Mouse (Mus musculus): Measurements from ENCODE around the gene Elovl3. TPM values are rescaled to one million over a fixed set of nuclear protein-coding genes. Genes with fewer than 3 reads are reported as not detected.
A peak's percentile ranks its signal among the peaks of the same experiment; 100 is the strongest.
"Not testable (repeated sequence)": the region's sequence is repeated elsewhere in the genome, so short reads cannot be mapped to it uniquely, and the experiment has no call there.

Elovl3 gene
- polyA plus RNA-seq, 1 experiment from 2014 or later = not detected

DNA sequence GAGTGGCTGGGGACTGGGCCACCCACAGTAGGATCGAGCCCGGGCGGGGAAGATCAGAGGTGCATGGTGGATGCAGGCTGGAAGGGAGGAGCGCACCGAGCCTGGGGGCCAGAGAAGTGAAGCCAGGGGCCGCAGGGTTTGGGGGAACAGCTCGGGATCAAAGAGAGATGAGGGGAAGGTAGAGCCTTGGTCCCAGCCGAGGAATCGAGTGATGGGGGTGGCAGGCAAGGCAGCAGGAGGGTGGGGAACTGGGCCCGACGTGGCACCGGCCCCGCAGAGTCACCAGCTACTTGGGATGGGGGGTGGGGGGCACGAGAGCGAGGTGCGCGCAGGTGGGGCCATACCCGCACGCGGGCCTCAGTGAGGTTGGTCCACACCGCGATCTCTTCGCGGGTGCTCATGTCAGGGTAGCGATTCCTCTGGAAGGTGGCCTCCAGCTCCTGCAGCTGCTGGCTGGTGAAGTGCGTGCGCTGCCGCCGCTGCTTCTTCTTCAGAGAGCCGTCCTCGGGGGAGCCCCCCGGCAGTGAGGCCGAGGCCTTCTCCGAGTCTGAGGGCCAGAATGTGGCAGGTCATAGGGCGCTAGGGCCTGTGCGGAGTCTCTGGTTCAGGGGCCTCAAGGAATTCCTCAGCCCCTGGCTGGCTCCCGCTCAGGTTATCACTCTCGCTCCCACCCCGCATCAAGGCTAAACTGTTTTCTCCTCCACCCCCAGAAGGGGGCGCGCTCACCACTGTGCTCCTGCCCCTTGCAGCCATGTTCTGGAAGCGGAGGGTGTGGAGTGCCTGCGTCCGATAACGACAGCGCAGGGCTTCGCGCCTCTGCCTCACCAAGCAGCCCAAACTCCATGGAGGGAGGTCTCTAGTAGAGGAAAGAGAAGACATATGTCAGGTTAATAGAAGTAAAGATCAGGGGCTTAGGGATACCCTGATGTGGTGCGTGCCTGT, 5.2 kb downstream of the Elovl3 start:
- Histone ChIP-seq H3K4me3 (replicated peaks) (peak overlapping the region; percentile 56), H3K4me1 (peaks cover 35% of the 10 kb centered on the region), H3K4me2 (peak overlapping the region; percentile 95), H3K27ac (no peak overlapping the region), H3K9me3 (replicated peaks) (no peaks in the 10 kb centered on the region), H3K27me3 (peaks cover 97% of the 10 kb centered on the region), H3K9ac (peak overlapping the region; percentile 33), H3K36me3 (no peaks in the 10 kb centered on the region)
- ATAC-seq (replicated peaks; ENCODE audit: low FRiP score) = peak; percentile 24; the same call in 1 of the 2 replicates
- WGBS = 2% methylated on average over 49 of the region's 49 CpGs

DNA sequence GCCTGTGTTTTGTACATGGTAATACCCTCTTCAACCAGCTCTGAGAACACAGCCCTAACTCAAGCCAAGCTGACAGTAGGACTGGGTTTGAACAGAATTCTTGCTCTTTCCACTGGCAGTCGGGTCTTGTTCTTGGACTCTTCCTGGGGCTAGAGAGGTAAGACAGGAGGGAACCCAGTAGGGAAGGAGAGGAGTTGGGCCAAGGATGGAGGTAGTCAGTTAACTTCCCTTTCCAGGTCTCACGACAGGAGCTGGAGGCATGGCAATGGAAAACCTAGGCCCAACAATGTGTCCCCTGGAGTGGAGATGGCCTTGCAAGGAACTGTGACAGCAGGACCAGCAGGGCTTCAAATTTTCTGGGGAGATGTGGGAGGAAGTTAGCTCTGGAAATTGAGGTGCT, 8.6 kb downstream of the Elovl3 start:
- WGBS = 67% methylated on average over 2 of the region's 2 CpGs
- no peak for ATAC-seq (replicated peaks; ENCODE audit: low FRiP score)
- H3K9me3 ChIP-seq (replicated peaks) = no peaks in the 10 kb centered on the region
- H3K4me1 ChIP-seq = peaks cover 32% of the 10 kb centered on the region
- H3K9ac ChIP-seq = no peak overlapping the region
- no peak overlapping the region for H3K27ac ChIP-seq
- peaks cover 98% of the 10 kb centered on the region for H3K27me3 ChIP-seq
- H3K36me3 ChIP-seq = no peaks in the 10 kb centered on the region
- no peak overlapping the region for H3K4me2 ChIP-seq
- no peak overlapping the region for H3K4me3 ChIP-seq (replicated peaks)

DNA sequence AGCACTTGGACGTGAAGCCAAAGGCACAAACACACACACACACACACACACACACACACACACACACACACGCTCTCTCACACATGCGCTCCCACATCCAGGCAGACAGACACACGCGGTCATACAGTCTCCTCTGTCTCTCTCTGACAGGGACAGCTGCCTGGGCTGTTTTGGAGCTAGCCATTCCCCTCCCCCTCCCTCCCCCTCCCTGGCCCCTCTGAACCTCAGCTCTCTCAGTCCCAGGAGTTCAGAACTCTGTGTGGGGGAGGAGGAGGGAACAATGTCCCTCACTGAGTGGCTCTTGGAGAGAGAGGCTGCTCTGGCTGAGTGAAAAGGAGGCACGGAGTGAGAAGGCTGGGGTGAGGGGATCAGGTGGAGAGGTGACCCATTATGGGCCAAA, 9.4 kb downstream of the Elovl3 start:
- Histone ChIP-seq H3K4me2 (0 out of 2 replicates have a peak overlapping the region, but pooled peaks have one; percentile 12), H3K9ac (no peak overlapping the region), H3K36me3 (no peaks in the 10 kb centered on the region), H3K4me1 (peaks cover 24% of the 10 kb centered on the region), H3K27ac (no peak overlapping the region), H3K27me3 (peaks cover 98% of the 10 kb centered on the region), H3K9me3 (replicated peaks) (no peaks in the 10 kb centered on the region), H3K4me3 (replicated peaks) (no peak overlapping the region)
- peak; percentile 57; the same call in 1 of the 2 replicates for ATAC-seq (replicated peaks; ENCODE audit: low FRiP score)
- 21% methylated on average over 6 of the region's 6 CpGs for WGBS

DNA sequence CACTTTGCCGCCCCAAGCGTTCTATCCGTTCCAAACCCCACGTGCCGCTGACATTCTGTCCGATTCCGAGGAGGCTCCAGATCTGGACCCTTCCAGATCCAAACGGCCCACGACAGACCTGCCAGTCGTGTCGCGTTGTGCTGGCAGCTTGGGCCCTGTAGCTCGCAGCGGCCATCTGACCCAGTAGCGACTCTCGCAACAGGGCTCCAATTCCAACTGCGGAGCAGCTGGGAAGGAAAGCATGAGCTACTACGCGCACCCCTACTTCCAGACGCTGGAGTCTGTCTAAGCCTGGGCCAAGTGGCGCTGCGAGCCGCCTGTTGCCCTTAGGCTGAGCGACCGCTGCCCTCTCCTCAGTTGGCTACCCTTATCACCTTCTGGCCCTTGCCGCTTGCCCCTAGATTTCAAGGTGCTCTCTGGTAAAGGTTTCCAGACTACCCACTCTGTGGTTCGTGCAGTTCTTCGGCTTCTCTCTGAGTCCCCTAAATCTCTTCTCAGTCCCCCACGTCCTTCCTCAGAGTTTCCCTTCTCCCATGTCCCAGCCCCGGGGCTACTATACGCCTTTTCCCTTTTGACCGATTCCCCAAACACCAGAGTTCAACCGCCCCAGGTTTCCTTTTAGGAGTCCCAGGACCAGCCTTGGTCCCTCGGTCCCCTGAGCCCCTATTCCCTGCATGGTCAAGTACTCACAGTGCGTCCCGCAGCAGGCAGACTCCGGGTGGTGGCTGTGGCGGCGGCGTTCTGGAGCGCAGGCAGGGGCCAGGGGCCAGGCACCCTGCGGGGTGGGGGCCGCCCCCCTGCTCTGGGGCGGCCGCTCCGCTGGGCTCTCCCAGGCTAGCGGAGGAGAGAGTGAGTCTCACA, 16.0 kb downstream of the Elovl3 start, which contains the start of gene Pitx3:
Gene Pitx3 (minus strand): TSS at position 816 of the 861 bp plus-strand sequence.
- ATAC-seq (replicated peaks; ENCODE audit: low FRiP score) = no peak; the same call in 1 of the 2 replicates
- H3K4me2 ChIP-seq = peak within 1 kb of the TSS; percentile 88
- WGBS = under 1% methylated on average over 47 of the region's 47 CpGs
- no peaks in the 10 kb centered on the region for H3K36me3 ChIP-seq
- H3K27ac ChIP-seq = no peak within 1 kb of the TSS
- H3K4me1 ChIP-seq = peaks cover 20% of the 10 kb centered on the region
- H3K4me3 ChIP-seq (replicated peaks) = peak within 1 kb of the TSS; percentile 56
- peaks cover 84% of the 10 kb centered on the region for H3K27me3 ChIP-seq
- H3K9me3 ChIP-seq (replicated peaks) = no peaks in the 10 kb centered on the region
- H3K9ac ChIP-seq = 0 out of 2 replicates have a peak within 1 kb of the TSS, but pooled peaks have one; percentile 7

DNA sequence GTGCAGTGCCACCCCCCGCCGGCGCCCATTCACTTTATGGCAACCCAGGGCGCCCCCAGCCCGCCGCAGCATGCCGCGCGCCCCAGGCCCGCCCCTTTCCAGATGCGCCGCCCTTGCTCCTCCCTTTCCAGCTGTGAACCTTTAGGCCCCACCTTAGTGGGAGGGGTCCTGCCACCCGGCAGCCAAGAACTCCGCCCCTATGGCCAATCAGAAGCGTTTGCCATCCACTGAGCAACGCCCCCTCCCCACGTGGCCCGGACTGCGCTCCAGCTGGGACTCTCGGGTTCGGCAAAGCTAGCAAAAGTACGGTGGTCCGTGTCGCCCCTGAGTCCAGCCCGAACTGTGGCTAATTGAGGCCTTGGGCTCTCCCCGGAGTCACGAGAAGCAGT, 16.7 kb downstream of the Elovl3 start:
- 2% methylated on average over 27 of the region's 27 CpGs for WGBS
- peak overlapping the region; percentile 88 for H3K4me2 ChIP-seq
- peak; percentile 78 for ATAC-seq (replicated peaks; ENCODE audit: low FRiP score)
- peaks cover 78% of the 10 kb centered on the region for H3K27me3 ChIP-seq
- no peak overlapping the region for H3K27ac ChIP-seq
- no peaks in the 10 kb centered on the region for H3K36me3 ChIP-seq
- H3K9ac ChIP-seq = 0 out of 2 replicates have a peak overlapping the region, but pooled peaks have one; percentile 7
- H3K9me3 ChIP-seq (replicated peaks) = no peaks in the 10 kb centered on the region
- H3K4me3 ChIP-seq (replicated peaks) = peak overlapping the region; percentile 56
- peaks cover 25% of the 10 kb centered on the region for H3K4me1 ChIP-seq

DNA sequence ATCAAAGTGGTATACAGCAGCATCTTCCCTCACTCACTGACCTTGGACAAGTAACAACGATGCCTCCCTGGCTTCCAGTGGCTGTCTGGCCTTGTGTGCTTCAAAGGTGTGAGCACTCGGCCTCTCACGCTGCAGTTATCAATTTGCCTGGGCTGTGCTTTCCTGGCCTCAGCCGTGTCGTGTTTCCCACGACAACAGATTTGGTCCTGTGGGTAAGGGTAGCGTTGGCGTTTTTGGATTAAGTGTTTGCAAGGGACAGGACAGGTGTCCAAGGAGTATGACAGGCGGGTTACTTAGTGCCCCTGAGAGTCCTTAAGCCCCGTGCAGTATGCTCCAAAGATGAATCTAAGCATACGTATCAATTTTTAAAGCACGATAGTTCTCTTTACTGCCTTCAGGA, 17.4 kb downstream of the Elovl3 start:
- Histone ChIP-seq H3K36me3 (no peaks in the 10 kb centered on the region), H3K9ac (no peak overlapping the region), H3K4me1 (peaks cover 32% of the 10 kb centered on the region), H3K9me3 (replicated peaks) (no peaks in the 10 kb centered on the region), H3K27ac (no peak overlapping the region), H3K4me3 (replicated peaks) (peak overlapping the region; percentile 56), H3K4me2 (peak overlapping the region; percentile 88), H3K27me3 (peaks cover 70% of the 10 kb centered on the region)
- ATAC-seq (replicated peaks; ENCODE audit: low FRiP score) = no peak
- 27% methylated on average over 12 of the region's 12 CpGs for WGBS

DNA sequence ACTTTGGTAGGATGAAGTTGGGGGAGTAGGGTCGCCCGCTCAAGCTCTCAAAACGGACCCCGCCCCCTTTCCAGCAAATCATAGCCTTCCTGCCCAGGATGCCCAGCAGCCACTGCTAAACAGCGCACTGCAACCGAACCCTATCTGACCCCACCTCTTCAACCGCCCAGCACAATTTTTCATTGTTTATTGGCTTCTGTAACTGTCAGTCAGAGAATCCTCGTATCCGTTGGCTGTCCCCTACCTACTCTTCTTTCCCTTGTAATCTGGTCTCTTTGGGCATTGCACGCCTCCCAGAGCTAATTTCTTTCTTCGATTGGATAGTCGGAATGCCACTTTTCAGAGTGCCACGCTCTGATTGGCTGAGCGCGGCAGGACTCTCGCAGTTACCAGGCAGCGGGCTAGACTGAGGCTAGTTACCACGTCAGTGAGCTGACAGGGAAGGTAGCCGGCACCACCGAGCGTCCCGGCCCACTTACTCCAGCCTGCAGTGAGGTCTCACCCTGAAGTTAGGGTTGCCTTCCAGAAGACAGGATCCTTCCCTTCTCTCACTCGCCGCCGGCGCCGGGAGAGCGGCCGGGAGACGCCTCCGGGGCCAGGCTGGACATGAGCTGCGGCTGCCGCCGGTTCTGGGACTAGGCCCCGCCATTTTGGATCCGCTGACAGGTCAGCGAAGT, 20.6 kb downstream of the Elovl3 start, which contains the start of gene Gbf1:
Gene Gbf1 (plus strand): TSS at position 383 of the 677 bp plus-strand sequence.
- Histone ChIP-seq H3K27me3 (peaks cover 39% of the 10 kb centered on the region), H3K4me3 (replicated peaks) (peak within 1 kb of the TSS; percentile 88), H3K4me2 (peak within 1 kb of the TSS; percentile 83), H3K27ac (peak within 1 kb of the TSS; percentile 41; the same call in 1 of the 2 replicates), H3K4me1 (peaks cover 35% of the 10 kb centered on the region), H3K9ac (peak within 1 kb of the TSS; percentile 65), H3K36me3 (no peaks in the 10 kb centered on the region), H3K9me3 (replicated peaks) (no peaks in the 10 kb centered on the region)
- ATAC-seq (replicated peaks; ENCODE audit: low FRiP score) = peak; percentile 98
- WGBS = under 1% methylated on average over 37 of the region's 37 CpGs

DNA sequence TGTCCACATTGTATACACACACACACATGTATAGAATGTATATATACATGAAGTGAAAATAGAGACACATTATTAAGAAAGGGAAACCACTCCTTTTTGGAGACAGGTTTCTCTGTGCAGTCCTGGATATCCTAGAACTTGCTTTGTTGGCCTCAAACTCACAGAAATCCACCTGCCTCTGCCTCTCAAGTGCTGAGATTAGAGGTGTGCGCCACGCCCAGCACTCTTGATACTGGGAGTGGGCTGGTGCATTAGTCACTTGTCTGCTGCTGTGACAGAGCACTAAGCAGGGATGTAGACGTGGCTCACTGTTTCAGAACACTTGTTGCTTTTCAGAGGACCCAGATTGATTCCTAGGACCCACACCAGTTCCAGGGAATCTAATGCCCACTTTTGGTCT, 34.3 kb downstream of the Elovl3 start:
- no peaks in the 10 kb centered on the region for H3K27me3 ChIP-seq
- no peak overlapping the region for H3K9ac ChIP-seq
- no peaks in the 10 kb centered on the region for H3K4me1 ChIP-seq
- 92% methylated on average over 3 of the region's 3 CpGs for WGBS
- no peak for ATAC-seq (replicated peaks; ENCODE audit: low FRiP score)
- no peak overlapping the region for H3K4me3 ChIP-seq (replicated peaks)
- no peak overlapping the region for H3K4me2 ChIP-seq
- no peaks in the 10 kb centered on the region for H3K9me3 ChIP-seq (replicated peaks)
- H3K36me3 ChIP-seq = peaks cover 51% of the 10 kb centered on the region
- no peak overlapping the region for H3K27ac ChIP-seq

DNA sequence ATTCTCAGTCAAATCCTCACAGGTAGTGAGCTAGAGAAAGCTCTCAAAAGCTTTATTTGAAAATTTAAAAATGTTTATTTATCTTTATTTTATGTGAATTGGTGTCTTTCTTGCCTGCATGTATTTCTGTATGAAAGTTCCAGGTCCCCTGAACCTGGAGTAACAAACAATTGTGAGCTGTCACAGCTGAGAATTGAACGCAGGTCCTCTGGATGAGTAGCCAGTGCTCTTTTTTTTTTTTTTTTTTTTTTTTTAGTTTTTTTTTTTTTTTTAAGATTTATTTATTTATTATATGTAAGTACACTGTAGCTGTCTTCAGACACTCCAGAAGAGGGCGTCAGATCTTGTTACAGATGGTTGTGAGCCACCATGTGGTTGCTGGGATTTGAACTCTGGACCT, 35.5 kb downstream of the Elovl3 start:
- not testable (repeated sequence) for H3K4me1 ChIP-seq; H3K9ac ChIP-seq; ATAC-seq (replicated peaks; ENCODE audit: low FRiP score); H3K4me2 ChIP-seq; H3K27ac ChIP-seq; H3K9me3 ChIP-seq (replicated peaks); H3K4me3 ChIP-seq (replicated peaks); H3K27me3 ChIP-seq
- peaks cover 61% of the 10 kb centered on the region for H3K36me3 ChIP-seq
- 58% methylated on average over 2 of the region's 2 CpGs for WGBS

DNA sequence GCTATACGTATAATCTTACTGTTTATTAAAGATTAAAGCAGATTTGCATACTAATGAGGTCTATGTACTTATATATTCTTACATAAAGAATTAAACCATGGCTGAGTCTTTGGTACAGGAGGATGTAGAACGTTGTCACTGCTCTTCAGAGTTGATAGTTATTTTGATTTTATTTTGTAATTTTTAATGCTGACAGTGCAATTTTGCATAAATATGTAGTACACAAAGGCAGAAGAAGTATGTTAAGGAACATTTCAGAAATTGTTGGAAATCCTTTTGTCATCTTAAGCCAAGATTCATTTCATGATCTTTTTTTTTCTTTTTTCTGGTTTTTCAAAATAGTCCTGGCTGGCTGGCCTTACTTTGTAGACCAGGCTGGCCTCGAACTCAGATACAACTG, 37.7 kb downstream of the Elovl3 start:
- Histone ChIP-seq H3K9me3 (replicated peaks) (no peaks in the 10 kb centered on the region), H3K36me3 (peaks cover 54% of the 10 kb centered on the region), H3K4me3 (replicated peaks) (no peak overlapping the region), H3K4me1 (no peaks in the 10 kb centered on the region), H3K27me3 (no peaks in the 10 kb centered on the region), H3K9ac (no peak overlapping the region), H3K4me2 (no peak overlapping the region), H3K27ac (no peak overlapping the region)
- WGBS = 87% methylated on average over 3 of the region's 3 CpGs
- ATAC-seq (replicated peaks; ENCODE audit: low FRiP score) = no peak

DNA sequence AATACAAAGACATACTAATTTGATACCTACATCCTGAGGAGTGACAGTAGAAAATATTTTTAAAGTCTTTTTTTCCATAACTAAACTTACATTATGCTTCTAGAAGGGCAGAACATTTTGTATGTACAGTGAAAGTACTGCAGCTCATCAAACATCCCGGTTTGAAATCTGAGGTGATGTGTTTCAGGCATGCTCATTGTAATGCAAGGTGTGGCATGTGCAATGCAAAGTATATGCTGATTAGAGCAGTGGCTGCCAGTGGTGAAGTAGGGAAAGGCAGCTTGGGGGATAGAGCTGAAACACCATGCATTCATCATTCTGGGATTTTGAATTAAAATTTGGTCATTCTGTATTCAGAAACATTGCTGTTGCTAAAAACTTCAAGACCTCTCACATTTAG, 38.2 kb downstream of the Elovl3 start:
- WGBS = 61% methylated on average over 1 of the region's 1 CpGs
- Histone ChIP-seq H3K4me2 (no peak overlapping the region), H3K4me1 (no peaks in the 10 kb centered on the region), H3K9ac (no peak overlapping the region), H3K4me3 (replicated peaks) (no peak overlapping the region), H3K27ac (no peak overlapping the region), H3K27me3 (no peaks in the 10 kb centered on the region), H3K9me3 (replicated peaks) (no peaks in the 10 kb centered on the region), H3K36me3 (peaks cover 49% of the 10 kb centered on the region)
- no peak for ATAC-seq (replicated peaks; ENCODE audit: low FRiP score)
